In the genomic region with DNA sequence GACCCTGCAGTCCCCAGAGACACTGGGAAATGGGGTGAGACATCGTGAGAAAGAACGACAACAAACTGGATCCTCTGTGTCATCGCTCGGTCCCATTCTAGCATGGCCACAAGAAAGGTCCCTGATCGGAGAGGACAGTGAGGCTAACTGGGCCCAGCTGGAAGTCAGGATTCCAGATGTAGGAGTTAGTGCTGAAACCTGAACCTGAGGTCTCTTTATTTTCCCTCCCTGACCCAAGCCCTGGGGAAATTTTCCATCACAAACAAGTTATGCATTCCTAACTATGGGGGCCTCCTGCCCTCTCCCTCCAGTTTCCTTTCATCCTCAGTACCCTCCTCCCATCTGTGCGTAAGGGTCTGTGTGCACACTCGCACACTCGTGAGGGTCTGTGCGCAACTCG, we compare ENCODE assay signal across 11 mouse cellular contexts. TPM values are rescaled to one million over a fixed set of nuclear protein-coding genes. Genes with fewer than 3 reads are reported as not detected.
DNase-seq lines count a peak whose midpoint lies in the region; ATAC-seq and TF ChIP-seq lines count a peak whose summit lies in the region.
"Had no signal": no experiment of that assay in that cellular context is flagged by ENCODE, and none has a peak within 500 bp of the region (broad histone marks: within the 10 kb centered on the region; RNA-seq: fewer than 3 reads in every experiment).

No protein-coding gene starts in this region.

- H3K9me3 ChIP-seq in heart, embryonic 13.5 days, result no peaks in the 10 kb centered on the region
- H3K9me3 ChIP-seq in ES-Bruce4 (replicated peaks; ENCODE audit: control insufficient read depth, insufficient read depth, low read length, poor library complexity, severe bottlenecking), result no peaks in the 10 kb centered on the region
- no peaks in the 10 kb centered on the region for H3K9me3 ChIP-seq in embryonic facial prominence, embryonic 11.5 days (replicated peaks; ENCODE audit: control insufficient read depth, low read length)
- no peaks in the 10 kb centered on the region for H3K9me3 ChIP-seq in midbrain, embryonic 10.5 days (replicated peaks)
- H3K9me3 ChIP-seq: hindbrain, embryonic 12.5 days had no signal

- no peak for TF ChIP-seq CTCF in ES-Bruce4 (IDR thresholded peaks at IDR 0.05; ENCODE audit: low read depth, low read length)
- no peak for TF ChIP-seq CTCF in layer of hippocampus, adult 2 months (conservative IDR thresholded peaks at IDR 0.05)

- no peaks in the 10 kb centered on the region for H3K36me3 ChIP-seq in heart, embryonic 13.5 days
- H3K36me3 ChIP-seq in ES-Bruce4 (ENCODE audit: control insufficient read depth, insufficient read depth, low read length, poor library complexity, severe bottlenecking), result no peaks in the 10 kb centered on the region
- H3K36me3 ChIP-seq in embryonic facial prominence, embryonic 11.5 days (replicated peaks; ENCODE audit: control insufficient read depth, insufficient read depth, low read depth, low read length), result no peaks in the 10 kb centered on the region
- no peaks in the 10 kb centered on the region for H3K36me3 ChIP-seq in midbrain, embryonic 10.5 days
- H3K36me3 ChIP-seq: hindbrain, embryonic 12.5 days had no signal

- H3K4me2 ChIP-seq in heart, embryonic 13.5 days, result no peak overlapping the region
- 0 out of 2 replicates have a peak overlapping the region, but pooled peaks have one; percentile 25 for H3K4me2 ChIP-seq in embryonic facial prominence, embryonic 11.5 days (ENCODE audit: low read depth, low read length)
- H3K4me2 ChIP-seq: hindbrain, embryonic 12.5 days had no signal

- H3K27me3 ChIP-seq in heart, embryonic 13.5 days (replicated peaks), result no peaks in the 10 kb centered on the region
- no peaks in the 10 kb centered on the region for H3K27me3 ChIP-seq in ES-Bruce4 (ENCODE audit: control insufficient read depth, insufficient read depth, low read length, poor library complexity, severe bottlenecking)
- no peaks in the 10 kb centered on the region; the same call in 1 of the 2 replicates for H3K27me3 ChIP-seq in embryonic facial prominence, embryonic 11.5 days (ENCODE audit: control insufficient read depth, insufficient read depth, low read length)
- H3K27me3 ChIP-seq in midbrain, embryonic 10.5 days (ENCODE audit: low read depth, poor library complexity, severe bottlenecking), result peaks cover 52% of the 10 kb centered on the region

- no peak for ATAC-seq in heart, embryonic 13.5 days (ENCODE audit: extremely low read depth, insufficient number of reproducible peaks, low FRiP score, low TSS enrichment)
- no peak for ATAC-seq in embryonic facial prominence, embryonic 11.5 days (replicated peaks; ENCODE audit: insufficient number of reproducible peaks, low FRiP score, low TSS enrichment, low read depth)

- H3K9ac ChIP-seq in heart, embryonic 13.5 days, result peak overlapping the region; percentile 33; the same call in 1 of the 2 replicates
- no peak overlapping the region for H3K9ac ChIP-seq in ES-Bruce4 (ENCODE audit: low read depth, poor library complexity, severe bottlenecking)
- H3K9ac ChIP-seq in embryonic facial prominence, embryonic 11.5 days (replicated peaks; ENCODE audit: low read length), result no peak overlapping the region; the same call in 1 of the 2 replicates
- H3K9ac ChIP-seq: hindbrain, embryonic 12.5 days; liver, embryonic 14.5 days had no signal

- H3K4me1 ChIP-seq in heart, embryonic 13.5 days, result peaks cover 62% of the 10 kb centered on the region
- peaks cover 14% of the 10 kb centered on the region for H3K4me1 ChIP-seq in ES-Bruce4 (ENCODE audit: control insufficient read depth, insufficient read depth, low read length)
- peaks cover 6% of the 10 kb centered on the region for H3K4me1 ChIP-seq in embryonic facial prominence, embryonic 11.5 days (ENCODE audit: control insufficient read depth, insufficient read depth, low read length)
- peaks cover 17% of the 10 kb centered on the region for H3K4me1 ChIP-seq in midbrain, embryonic 10.5 days

- H3K27ac ChIP-seq in heart, embryonic 13.5 days (replicated peaks), result 0 out of 2 replicates have a peak overlapping the region, but pooled peaks have one; percentile 24
- no peak overlapping the region for H3K27ac ChIP-seq in ES-Bruce4 (ENCODE audit: insufficient read depth, low read length)
- 0 out of 2 replicates have a peak overlapping the region, but pooled peaks have one; percentile 20 for H3K27ac ChIP-seq in embryonic facial prominence, embryonic 11.5 days (replicated peaks; ENCODE audit: low read depth, low read length)
- no peak overlapping the region for H3K27ac ChIP-seq in midbrain, embryonic 10.5 days (replicated peaks)
- H3K27ac ChIP-seq in layer of hippocampus, adult 2 months, result no peak overlapping the region
- H3K27ac ChIP-seq: hindbrain, embryonic 12.5 days; liver, embryonic 14.5 days had no signal

- 60% methylated on average over 10 of the region's 10 CpGs for WGBS in heart, embryonic 13.5 days
- 19% methylated on average over 10 of the region's 10 CpGs for WGBS in embryonic facial prominence, embryonic 11.5 days
- 51% methylated on average over 10 of the region's 10 CpGs for WGBS in midbrain, embryonic 10.5 days

- intact Hi-C loops in heart, postnatal 25 days (cut with DNase I), result no loop called here

- TF ChIP-seq POLR2A in ES-Bruce4 (IDR thresholded peaks at IDR 0.05; ENCODE audit: insufficient read depth, low read length), result no peak

- no peak overlapping the region for H3K4me3 ChIP-seq in heart, embryonic 13.5 days
- 0 out of 2 replicates have a peak overlapping the region, but pooled peaks have one; percentile 6 for H3K4me3 ChIP-seq in ES-Bruce4 (ENCODE audit: low read depth, low read length)
- H3K4me3 ChIP-seq in embryonic facial prominence, embryonic 11.5 days (ENCODE audit: low read depth, low read length), result no peak overlapping the region
- H3K4me3 ChIP-seq in midbrain, embryonic 10.5 days, result no peak overlapping the region
- no peak overlapping the region for H3K4me3 ChIP-seq in layer of hippocampus, adult 2 months
- H3K4me3 ChIP-seq: hindbrain, embryonic 12.5 days had no signal

- no peak for TF ChIP-seq EP300 in ES-Bruce4 (IDR thresholded peaks at IDR 0.05; ENCODE audit: insufficient read depth, low read depth, low read length)

- no peak for DNase-seq in heart, postnatal 25 days (ENCODE audit: low spot score)
- DNase-seq in embryonic facial prominence, embryonic 11.5 days (ENCODE audit: low spot score), result peak; percentile 76
- peak; percentile 29 to 67 for DNase-seq in kidney, postnatal 25 days
- DNase-seq in midbrain, embryonic 10.5 days (ENCODE audit: low spot score), result no peak
- DNase-seq in layer of hippocampus, adult 2 months (ENCODE audit: low spot score in 2 of 2), result no peak
- DNase-seq: cerebellum, adult 2 months; right cerebral cortex, adult 18-20 months had no signal

RNA-seq across cellular contexts. Expression of a gene that starts 4.3 kb away (rescaled TPM):
- polyA plus RNA-seq in heart, embryonic 13.5 days (2015; fragmentation: Nextera tagmentation; extraction: Ambion mirVana), result 41.7 and 49.9 TPM in 2 replicates
- 10 to 100 TPM; 21.7 to 39.7 TPM for total RNA-seq in heart, postnatal 25 days (2021)
- polyA plus RNA-seq in ES-Bruce4 (2011; ENCODE audit: insufficient read depth, insufficient read length, low read depth, missing spikeins), result 31.3 and 35.5 TPM in 2 replicates
- polyA plus RNA-seq in embryonic facial prominence, embryonic 11.5 days (2014; fragmentation: Nextera tagmentation; extraction: Ambion mirVana), result 2.7 and 3.4 TPM in 2 replicates
- 3.0 and 3.7 TPM in 2 replicates for polyA plus RNA-seq in midbrain, embryonic 10.5 days (2016; fragmentation: Nextera tagmentation; extraction: Ambion mirVana)
- 1 to 10 TPM; 5.0 to 6.1 TPM for total RNA-seq in layer of hippocampus, adult 2 months (2021)

RNA-seq across cellular contexts. Expression of a gene that starts 5.8 kb away (rescaled TPM):
- polyA plus RNA-seq in heart, embryonic 13.5 days (2015; fragmentation: Nextera tagmentation; extraction: Ambion mirVana), result 81.1 and 99.0 TPM in 2 replicates
- 100 to 1,000 TPM; 125 to 141 TPM for total RNA-seq in heart, postnatal 25 days (2021)
- polyA plus RNA-seq in ES-Bruce4 (2011; ENCODE audit: insufficient read depth, insufficient read length, low read depth, missing spikeins), result 46.8 and 47.4 TPM in 2 replicates
- 46.7 and 53.8 TPM in 2 replicates for polyA plus RNA-seq in embryonic facial prominence, embryonic 11.5 days (2014; fragmentation: Nextera tagmentation; extraction: Ambion mirVana)
- 54.8 and 59.3 TPM in 2 replicates for polyA plus RNA-seq in midbrain, embryonic 10.5 days (2016; fragmentation: Nextera tagmentation; extraction: Ambion mirVana)
- 100 to 1,000 TPM; 124 to 128 TPM for total RNA-seq in layer of hippocampus, adult 2 months (2021)

RNA-seq across cellular contexts. Expression of a gene that starts 20.9 kb away (rescaled TPM):
- polyA plus RNA-seq in heart, embryonic 13.5 days (2015; fragmentation: Nextera tagmentation; extraction: Ambion mirVana), result 741 and 743 TPM in 2 replicates
- total RNA-seq in heart, postnatal 25 days (2021), result 100 to 1,000 TPM; 102 to 103 TPM
- 1,430 and 1,461 TPM in 2 replicates for polyA plus RNA-seq in ES-Bruce4 (2011; ENCODE audit: insufficient read depth, insufficient read length, low read depth, missing spikeins)
- 1,420 and 1,481 TPM in 2 replicates for polyA plus RNA-seq in embryonic facial prominence, embryonic 11.5 days (2014; fragmentation: Nextera tagmentation; extraction: Ambion mirVana)
- 1,574 and 1,617 TPM in 2 replicates for polyA plus RNA-seq in midbrain, embryonic 10.5 days (2016; fragmentation: Nextera tagmentation; extraction: Ambion mirVana)
- total RNA-seq in layer of hippocampus, adult 2 months (2021), result 100 to 1,000 TPM; 355 to 363 TPM

RNA-seq across cellular contexts. Expression of a gene that starts 24.1 kb away (rescaled TPM):
- 17.7 and 18.4 TPM in 2 replicates for polyA plus RNA-seq in heart, embryonic 13.5 days (2015; fragmentation: Nextera tagmentation; extraction: Ambion mirVana)
- total RNA-seq in heart, postnatal 25 days (2021), result 10 to 100 TPM; 11.8 to 14.6 TPM
- polyA plus RNA-seq in ES-Bruce4 (2011; ENCODE audit: insufficient read depth, insufficient read length, low read depth, missing spikeins), result 131 and 147 TPM in 2 replicates
- polyA plus RNA-seq in embryonic facial prominence, embryonic 11.5 days (2014; fragmentation: Nextera tagmentation; extraction: Ambion mirVana), result 22.2 and 23.4 TPM in 2 replicates
- polyA plus RNA-seq in midbrain, embryonic 10.5 days (2016; fragmentation: Nextera tagmentation; extraction: Ambion mirVana), result 21.1 and 21.7 TPM in 2 replicates
- total RNA-seq in layer of hippocampus, adult 2 months (2021), result 10 to 100 TPM; 16.9 to 18.4 TPM

RNA-seq across cellular contexts. Expression of a gene that starts 43.9 kb away (rescaled TPM):
- polyA plus RNA-seq in heart, embryonic 13.5 days (2015; fragmentation: Nextera tagmentation; extraction: Ambion mirVana), result 43.5 and 50.5 TPM in 2 replicates
- total RNA-seq in heart, postnatal 25 days (2021), result 1 to 10 TPM; 2.3 to 2.8 TPM
- polyA plus RNA-seq in ES-Bruce4 (2011; ENCODE audit: insufficient read depth, insufficient read length, low read depth, missing spikeins), result 32.9 and 35.3 TPM in 2 replicates
- 48.8 and 53.2 TPM in 2 replicates for polyA plus RNA-seq in embryonic facial prominence, embryonic 11.5 days (2014; fragmentation: Nextera tagmentation; extraction: Ambion mirVana)
- 80.0 and 84.5 TPM in 2 replicates for polyA plus RNA-seq in midbrain, embryonic 10.5 days (2016; fragmentation: Nextera tagmentation; extraction: Ambion mirVana)
- total RNA-seq in layer of hippocampus, adult 2 months (2021), result 1 to 10 TPM; 1.7 to 1.8 TPM

Comparison
In these comparisons a context has a peak if more than half of its experiments do, and no peak if none do; other contexts are left out.
1. H3K27ac ChIP-seq: peak in heart, embryonic 13.5 days (single experiment) and embryonic facial prominence, embryonic 11.5 days (single experiment); none in ES-Bruce4 (single experiment), midbrain, embryonic 10.5 days (single experiment) and layer of hippocampus, adult 2 months (single experiment).
2. DNase-seq: peak in embryonic facial prominence, embryonic 11.5 days (single experiment) and kidney, postnatal 25 days (2 of 2); none in heart, postnatal 25 days (single experiment), midbrain, embryonic 10.5 days (single experiment) and layer of hippocampus, adult 2 months (0 of 2).